8 mouse cellular contexts compared by ENCODE assay signal in genomic region chr6:30302156-30302555, GRCm38 (mm10). TPM values are rescaled to one million over a fixed set of nuclear protein-coding genes. Genes with fewer than 3 reads are reported as not detected.
A peak's percentile ranks its signal among the peaks of the same experiment; 100 is the strongest.
DNase-seq lines count a peak whose midpoint lies in the region; ATAC-seq and TF ChIP-seq lines count a peak whose summit lies in the region.

No protein-coding gene starts in this region.

- intact Hi-C loops in left cerebral cortex, adult 2 months (cut with DNase I), result loop anchor here (10.0 kb wide), 1 partner anchor 697 kb away; the partner anchor contains the start of gene Tnpo3

- H3K4me1 ChIP-seq in embryonic facial prominence, embryonic 11.5 days (ENCODE audit: control insufficient read depth, insufficient read depth, low read length), result peaks cover 4% of the 10 kb centered on the region
- H3K4me1 ChIP-seq in intestine, embryonic 14.5 days (replicated peaks; ENCODE audit: control insufficient read depth, insufficient read depth, low read length), result peaks cover 24% of the 10 kb centered on the region
- peaks cover 26% of the 10 kb centered on the region for H3K4me1 ChIP-seq in neural tube, embryonic 12.5 days

- peak overlapping the region; percentile 59 for H3K27ac ChIP-seq in left cerebral cortex, adult 2 months
- no peak overlapping the region for H3K27ac ChIP-seq in embryonic facial prominence, embryonic 11.5 days (replicated peaks; ENCODE audit: low read depth, low read length)
- H3K27ac ChIP-seq in intestine, embryonic 14.5 days (ENCODE audit: low read depth), result peak overlapping the region; percentile 89; the same call in 1 of the 2 replicates
- H3K27ac ChIP-seq in neural tube, embryonic 12.5 days, result no peak overlapping the region

- peak overlapping the region; percentile 43 for H3K9ac ChIP-seq in embryonic facial prominence, embryonic 11.5 days (replicated peaks; ENCODE audit: low read length)
- peak overlapping the region; percentile 82 for H3K9ac ChIP-seq in intestine, embryonic 14.5 days (ENCODE audit: low read length)
- H3K9ac ChIP-seq in neural tube, embryonic 12.5 days, result peak overlapping the region; percentile 68

- peak overlapping the region; percentile 86 for H3K4me2 ChIP-seq in embryonic facial prominence, embryonic 11.5 days (ENCODE audit: low read depth, low read length)
- H3K4me2 ChIP-seq in intestine, embryonic 14.5 days (ENCODE audit: low read length), result peak overlapping the region; percentile 86
- peak overlapping the region; percentile 71 for H3K4me2 ChIP-seq in neural tube, embryonic 12.5 days (replicated peaks)

- 7% methylated on average over 4 of the region's 4 CpGs for WGBS in embryonic facial prominence, embryonic 11.5 days
- 12% methylated on average over 4 of the region's 4 CpGs for WGBS in intestine, embryonic 14.5 days
- WGBS in neural tube, embryonic 12.5 days, result 7% methylated on average over 4 of the region's 4 CpGs

- H3K27me3 ChIP-seq in embryonic facial prominence, embryonic 11.5 days (ENCODE audit: control insufficient read depth, insufficient read depth, low read length), result no peaks in the 10 kb centered on the region
- no peaks in the 10 kb centered on the region for H3K27me3 ChIP-seq in intestine, embryonic 14.5 days (replicated peaks; ENCODE audit: control insufficient read depth, insufficient read depth, low read length)
- H3K27me3 ChIP-seq in neural tube, embryonic 12.5 days (replicated peaks), result no peaks in the 10 kb centered on the region

- peak overlapping the region; percentile 79 for H3K4me3 ChIP-seq in left cerebral cortex, adult 2 months
- H3K4me3 ChIP-seq in embryonic facial prominence, embryonic 11.5 days (ENCODE audit: low read depth, low read length), result peak overlapping the region; percentile 79
- peak overlapping the region; percentile 77 for H3K4me3 ChIP-seq in intestine, embryonic 14.5 days (ENCODE audit: low read depth, low read length)
- H3K4me3 ChIP-seq in neural tube, embryonic 12.5 days, result peak overlapping the region; percentile 84

- H3K36me3 ChIP-seq in embryonic facial prominence, embryonic 11.5 days (replicated peaks; ENCODE audit: control insufficient read depth, insufficient read depth, low read depth, low read length), result no peaks in the 10 kb centered on the region
- peaks cover 7% of the 10 kb centered on the region for H3K36me3 ChIP-seq in intestine, embryonic 14.5 days (ENCODE audit: control insufficient read depth, insufficient read depth, low read length)
- H3K36me3 ChIP-seq in neural tube, embryonic 12.5 days, result peaks cover 10% of the 10 kb centered on the region

- ATAC-seq in embryonic facial prominence, embryonic 11.5 days (replicated peaks; ENCODE audit: insufficient number of reproducible peaks, low FRiP score, low TSS enrichment, low read depth), result no peak
- ATAC-seq in intestine, embryonic 14.5 days (replicated peaks; ENCODE audit: low FRiP score, low TSS enrichment, low read depth), result no peak
- no peak for ATAC-seq in neural tube, embryonic 12.5 days (ENCODE audit: low FRiP score, low read depth)
- ATAC-seq in monocyte, adult 5-6 weeks (replicated peaks; ENCODE audit: insufficient number of reproducible peaks, low FRiP score, low TSS enrichment, poor library complexity, severe bottlenecking), result no peak

- H3K9me3 ChIP-seq in embryonic facial prominence, embryonic 11.5 days (replicated peaks; ENCODE audit: control insufficient read depth, low read length), result no peaks in the 10 kb centered on the region
- H3K9me3 ChIP-seq in intestine, embryonic 14.5 days (ENCODE audit: control insufficient read depth, low read length), result no peaks in the 10 kb centered on the region
- no peaks in the 10 kb centered on the region for H3K9me3 ChIP-seq in neural tube, embryonic 12.5 days

- TF ChIP-seq CTCF in left cerebral cortex, adult 2 months (IDR thresholded peaks at IDR 0.05), result no peak

- no peak for DNase-seq in left cerebral cortex, adult 2 months (ENCODE audit: extremely low spot score in 1 of 2, low spot score in 2 of 2)
- DNase-seq in left cerebral cortex, adult 8-10 months (ENCODE audit: low spot score in 2 of 2), result no peak
- no peak for DNase-seq in embryonic facial prominence, embryonic 11.5 days (ENCODE audit: low spot score)
- DNase-seq in intestine, embryonic 14.5 days (ENCODE audit: low spot score), result no peak
- no peak for DNase-seq in adrenal gland, adult 2 months
- DNase-seq in layer of hippocampus, postnatal 10 days (ENCODE audit: low spot score in 2 of 2), result no peak

RNA-seq across cellular contexts. Expression of gene Ube2h, which starts 2.2 kb away (rescaled TPM):
- 10 to 100 TPM; 90.5 to 92.1 TPM for total RNA-seq in left cerebral cortex, adult 2 months (2021)
- total RNA-seq in left cerebral cortex, adult 8-10 months (2022), result 10 to 100 TPM; 85.2 to 87.7 (median 87.5) TPM
- 48.4 and 52.4 TPM in 2 replicates for polyA plus RNA-seq in embryonic facial prominence, embryonic 11.5 days (2014; fragmentation: Nextera tagmentation; extraction: Ambion mirVana)
- 50.5 and 50.8 TPM in 2 replicates for polyA plus RNA-seq in intestine, embryonic 14.5 days (2014; fragmentation: Nextera tagmentation; extraction: Ambion mirVana)
- polyA plus RNA-seq in neural tube, embryonic 12.5 days (2016; fragmentation: Nextera tagmentation; extraction: Ambion mirVana), result 64.7 and 69.9 TPM in 2 replicates
- 100 to 1,000 TPM in 1 of 2 experiments, 10 to 100 TPM in 1; 94.9 to 150 TPM for total RNA-seq in adrenal gland, adult 2 months (2021)
- 129 and 162 TPM in 2 replicates for polyA plus RNA-seq in adrenal gland, adult 2 months (2012; rRNA removed)
- 10 to 100 TPM; 94.0 to 96.5 TPM for total RNA-seq in layer of hippocampus, postnatal 10 days (2021)
- total RNA-seq in monocyte, adult 5-6 weeks (2017), result 61.3 to 87.8 TPM (median 69.4 TPM) in 3 replicates

Comparison
In these comparisons a context has a peak if more than half of its experiments do, and no peak if none do; other contexts are left out.
1. H3K27ac ChIP-seq: peak in left cerebral cortex, adult 2 months (single experiment) and intestine, embryonic 14.5 days (single experiment); none in embryonic facial prominence, embryonic 11.5 days (single experiment) and neural tube, embryonic 12.5 days (single experiment).
2. Peak in every context shown above with its lines, with median percentiles within 50 percentile points of each other: H3K4me3 ChIP-seq, H3K4me2 ChIP-seq and H3K9ac ChIP-seq.